Mouse (Mus musculus): Measurements from ENCODE around the gene Kcnq4.

The Kcnq4 gene

GRCm38 (mm10) chr4:120701180-120701579, 47.2 kb downstream of the Kcnq4 start:
- Histone ChIP-seq H3K36me3 (ENCODE audit: insufficient read depth, low read length) (no peaks in the 10 kb centered on the region), H3K27me3 (ENCODE audit: insufficient read depth, low read length) (peaks cover 97% of the 10 kb centered on the region), H3K4me1 (replicated peaks; ENCODE audit: low read depth, low read length) (peaks cover 21% of the 10 kb centered on the region), H3K9me3 (ENCODE audit: low read length) (no peaks in the 10 kb centered on the region), H3K4me3 (replicated peaks; ENCODE audit: low read length) (no peak overlapping the region)
- TF ChIP-seq POU5F1 (IDR thresholded peaks at IDR 0.05; ENCODE audit: borderline replicate concordance, low read length) (no peak), CTCF (conservative IDR thresholded peaks at IDR 0.05; ENCODE audit: low read length) (no peak), NANOG (IDR thresholded peaks at IDR 0.05; ENCODE audit: borderline replicate concordance, low read length) (no peak)

DNA sequence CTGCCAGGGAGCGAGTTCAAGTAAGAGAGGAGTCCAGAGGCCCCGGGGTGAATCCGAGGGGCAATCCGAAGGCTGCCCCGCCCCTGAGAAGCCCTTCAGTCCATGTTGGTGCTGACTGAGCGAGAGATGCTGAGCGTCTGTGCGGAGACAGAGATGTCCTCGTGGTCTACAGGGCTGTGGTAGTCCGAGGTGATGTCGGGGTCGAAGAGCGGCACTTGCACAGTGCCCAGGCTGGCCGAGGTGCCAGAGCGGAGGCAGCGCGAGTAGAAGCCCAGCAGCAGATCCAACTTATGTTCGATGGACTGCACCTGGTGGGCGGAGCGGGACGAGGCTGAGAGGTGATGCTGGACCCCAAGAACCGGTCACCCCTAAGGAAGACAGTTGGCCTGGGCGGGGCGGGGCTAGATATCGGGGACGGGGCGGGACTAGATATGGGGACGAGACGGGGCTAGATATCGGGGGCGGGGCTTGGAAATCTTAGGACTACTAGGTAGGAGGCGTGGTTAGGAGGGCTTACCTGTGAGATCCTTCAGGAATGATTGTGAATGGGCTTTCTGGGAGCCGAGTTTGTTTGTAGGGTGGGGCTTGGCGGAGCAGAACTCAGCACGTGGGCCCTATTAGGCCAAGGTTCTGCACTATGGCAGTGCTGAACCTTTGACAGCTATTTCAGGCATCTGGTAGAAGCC, 50.5 kb downstream of the Kcnq4 start:
- Histone ChIP-seq H3K9me3 (ENCODE audit: low read length) (no peaks in the 10 kb centered on the region), H3K36me3 (ENCODE audit: insufficient read depth, low read length) (no peaks in the 10 kb centered on the region), H3K4me3 (replicated peaks; ENCODE audit: low read length) (peak overlapping the region; percentile 77), H3K4me1 (replicated peaks; ENCODE audit: low read depth, low read length) (peaks cover 16% of the 10 kb centered on the region), H3K27me3 (ENCODE audit: insufficient read depth, low read length) (peaks cover 84% of the 10 kb centered on the region)
- TF ChIP-seq NANOG (IDR thresholded peaks at IDR 0.05; ENCODE audit: borderline replicate concordance, low read length) = no peak
- no peak for TF ChIP-seq POU5F1 (IDR thresholded peaks at IDR 0.05; ENCODE audit: borderline replicate concordance, low read length)
- TF ChIP-seq CTCF (conservative IDR thresholded peaks at IDR 0.05; ENCODE audit: low read length) = no peak

GRCm38 (mm10) chr4:120697353-120697752, 51.1 kb downstream of the Kcnq4 start:
- no peaks in the 10 kb centered on the region for H3K36me3 ChIP-seq (ENCODE audit: insufficient read depth, low read length)
- peaks cover 16% of the 10 kb centered on the region for H3K4me1 ChIP-seq (replicated peaks; ENCODE audit: low read depth, low read length)
- no peaks in the 10 kb centered on the region for H3K9me3 ChIP-seq (ENCODE audit: low read length)
- peak overlapping the region; percentile 77 for H3K4me3 ChIP-seq (replicated peaks; ENCODE audit: low read length)
- H3K27me3 ChIP-seq (ENCODE audit: insufficient read depth, low read length) = peaks cover 78% of the 10 kb centered on the region
- no peak for TF ChIP-seq CTCF (conservative IDR thresholded peaks at IDR 0.05; ENCODE audit: low read length)
- no peak for TF ChIP-seq NANOG (IDR thresholded peaks at IDR 0.05; ENCODE audit: borderline replicate concordance, low read length)
- TF ChIP-seq POU5F1 (IDR thresholded peaks at IDR 0.05; ENCODE audit: borderline replicate concordance, low read length) = no peak

DNA sequence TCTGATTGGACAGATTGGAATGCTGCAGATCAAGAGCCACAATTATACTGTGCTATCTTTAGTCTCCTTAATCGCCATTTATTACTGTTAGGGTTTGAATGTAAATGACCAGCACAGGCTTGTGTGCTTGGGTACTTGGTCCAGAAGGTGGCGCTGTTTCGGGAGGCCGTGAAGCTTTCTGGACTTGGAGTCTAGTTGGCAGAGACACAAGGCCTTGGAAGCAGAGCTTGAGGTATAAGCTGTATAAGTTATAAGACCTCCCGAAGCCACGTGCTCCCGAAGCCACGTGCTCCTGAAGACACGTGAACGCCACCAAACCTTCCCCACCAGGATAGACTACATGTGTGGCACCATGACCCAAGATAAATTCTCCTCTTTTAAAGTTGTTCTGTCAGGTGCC, 55.7 kb downstream of the Kcnq4 start:
- H3K36me3 ChIP-seq (ENCODE audit: insufficient read depth, low read length) = no peaks in the 10 kb centered on the region
- H3K27me3 ChIP-seq (ENCODE audit: insufficient read depth, low read length) = peaks cover 35% of the 10 kb centered on the region
- peaks cover 9% of the 10 kb centered on the region for H3K4me1 ChIP-seq (replicated peaks; ENCODE audit: low read depth, low read length)
- no peak for TF ChIP-seq NANOG (IDR thresholded peaks at IDR 0.05; ENCODE audit: borderline replicate concordance, low read length)
- TF ChIP-seq CTCF (conservative IDR thresholded peaks at IDR 0.05; ENCODE audit: low read length) = peak; percentile 91
- TF ChIP-seq POU5F1 (IDR thresholded peaks at IDR 0.05; ENCODE audit: borderline replicate concordance, low read length) = no peak
- H3K9me3 ChIP-seq (ENCODE audit: low read length) = no peaks in the 10 kb centered on the region
- no peak overlapping the region for H3K4me3 ChIP-seq (replicated peaks; ENCODE audit: low read length)

- TF ChIP-seq POU5F1 (IDR thresholded peaks at IDR 0.05; ENCODE audit: borderline replicate concordance, low read length) = no peak
- Histone ChIP-seq H3K27me3 (ENCODE audit: insufficient read depth, low read length) (peaks cover 14% of the 10 kb centered on the region), H3K4me1 (replicated peaks; ENCODE audit: low read depth, low read length) (peaks cover 6% of the 10 kb centered on the region; the same call in 1 of the 2 replicates), H3K36me3 (ENCODE audit: insufficient read depth, low read length) (no peaks in the 10 kb centered on the region), H3K9me3 (ENCODE audit: low read length) (no peaks in the 10 kb centered on the region), H3K4me3 (replicated peaks; ENCODE audit: low read length) (no peak overlapping the region)
These were observed 59.1 kb downstream of the Kcnq4 start for GRCm38 (mm10) chr4:120689317-120689716.

DNA sequence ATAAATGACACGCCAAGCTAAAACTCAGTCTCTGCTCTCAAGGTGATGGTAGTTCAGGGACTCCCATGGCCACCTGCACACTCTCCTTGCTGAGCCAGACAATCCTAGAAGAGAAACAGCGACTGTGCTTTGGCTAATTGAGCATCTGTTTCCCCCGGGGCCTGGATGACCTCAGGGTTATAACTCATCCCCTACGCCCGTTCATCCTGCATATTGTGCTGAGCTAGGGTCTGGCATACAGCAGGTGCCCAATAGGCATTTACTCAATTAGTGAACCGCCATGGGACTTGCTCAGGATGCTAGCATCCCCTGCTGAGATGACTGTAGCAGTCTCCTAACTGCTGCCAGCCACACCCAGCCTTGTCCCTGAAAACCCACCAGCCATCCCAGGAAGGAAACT, 61.1 kb downstream of the Kcnq4 start:
- Histone ChIP-seq H3K4me3 (replicated peaks; ENCODE audit: low read length) (no peak overlapping the region), H3K9me3 (ENCODE audit: low read length) (no peaks in the 10 kb centered on the region), H3K36me3 (ENCODE audit: insufficient read depth, low read length) (no peaks in the 10 kb centered on the region), H3K4me1 (replicated peaks; ENCODE audit: low read depth, low read length) (peaks cover 15% of the 10 kb centered on the region), H3K27me3 (ENCODE audit: insufficient read depth, low read length) (peaks cover 8% of the 10 kb centered on the region)
- TF ChIP-seq NANOG (IDR thresholded peaks at IDR 0.05; ENCODE audit: borderline replicate concordance, low read length) = no peak
- TF ChIP-seq CTCF (conservative IDR thresholded peaks at IDR 0.05; ENCODE audit: low read length) = no peak
- TF ChIP-seq POU5F1 (IDR thresholded peaks at IDR 0.05; ENCODE audit: borderline replicate concordance, low read length) = no peak

- Histone ChIP-seq H3K27me3 (ENCODE audit: insufficient read depth, low read length) (peaks cover 9% of the 10 kb centered on the region; the same call in 1 of the 2 replicates), H3K4me3 (replicated peaks; ENCODE audit: low read length) (no peak overlapping the region), H3K9me3 (ENCODE audit: low read length) (no peaks in the 10 kb centered on the region), H3K4me1 (replicated peaks; ENCODE audit: low read depth, low read length) (peaks cover 28% of the 10 kb centered on the region), H3K36me3 (ENCODE audit: insufficient read depth, low read length) (no peaks in the 10 kb centered on the region)
- TF ChIP-seq NANOG (IDR thresholded peaks at IDR 0.05; ENCODE audit: borderline replicate concordance, low read length) (no peak), POU5F1 (IDR thresholded peaks at IDR 0.05; ENCODE audit: borderline replicate concordance, low read length) (no peak)
These were observed 65.0 kb downstream of the Kcnq4 start for GRCm38 (mm10) chr4:120683278-120683997.

DNA sequence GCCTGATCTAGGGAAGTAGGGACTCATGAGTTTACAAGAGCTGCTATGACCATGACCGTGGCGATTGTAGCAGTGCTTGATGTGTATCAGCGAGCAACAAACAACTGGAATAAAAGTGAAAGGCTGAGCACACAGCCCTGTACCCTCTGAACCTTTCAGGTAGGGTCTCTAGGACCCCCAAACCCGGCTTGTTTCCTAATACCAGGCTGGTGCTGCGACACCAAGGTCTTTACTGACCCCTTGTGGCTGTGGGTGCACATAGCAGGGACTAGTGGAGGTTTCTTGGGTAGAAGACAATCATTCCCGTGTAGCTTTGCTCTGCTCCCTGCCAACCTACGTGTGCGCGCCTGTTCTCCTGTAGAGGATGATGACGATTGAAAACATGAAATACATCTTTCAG, 66.2 kb downstream of the Kcnq4 start:
- H3K36me3 ChIP-seq (ENCODE audit: insufficient read depth, low read length) = no peaks in the 10 kb centered on the region
- no peaks in the 10 kb centered on the region for H3K9me3 ChIP-seq (ENCODE audit: low read length)
- peaks cover 30% of the 10 kb centered on the region for H3K4me1 ChIP-seq (replicated peaks; ENCODE audit: low read depth, low read length)
- TF ChIP-seq POU5F1 (IDR thresholded peaks at IDR 0.05; ENCODE audit: borderline replicate concordance, low read length) (no peak), NANOG (IDR thresholded peaks at IDR 0.05; ENCODE audit: borderline replicate concordance, low read length) (no peak), CTCF (conservative IDR thresholded peaks at IDR 0.05; ENCODE audit: low read length) (peak; percentile 79)
- peaks cover 9% of the 10 kb centered on the region; the same call in 1 of the 2 replicates for H3K27me3 ChIP-seq (ENCODE audit: insufficient read depth, low read length)
- no peak overlapping the region for H3K4me3 ChIP-seq (replicated peaks; ENCODE audit: low read length)
